Mouse (Mus musculus) ES-E14 (cell line): ENCODE data around the gene Mob3b.

Experiments used
- CHD2 ChIP-seq: IDR thresholded peaks from 2 replicates; pipeline ENCODE4 v1.6.1; 2014; ENCODE audit warnings: mild to moderate bottlenecking, low read depth, low read length, inconsistent platforms
- HCFC1 ChIP-seq: IDR thresholded peaks from 2 replicates; pipeline ENCODE4 v1.6.1; 2012; ENCODE audit warnings: low read length, inconsistent platforms, borderline replicate concordance; ENCODE audit not compliant: insufficient read depth
- MAFK ChIP-seq: IDR thresholded peaks from 2 replicates; pipeline ENCODE4 v1.6.1; 2014; ENCODE audit warnings: mild to moderate bottlenecking, low read depth, low read length, inconsistent platforms; ENCODE audit not compliant: insufficient read depth
- ZC3H11A ChIP-seq: IDR thresholded peaks from 2 replicates; pipeline ENCODE4 v1.6.1; 2012; ENCODE audit warnings: low read depth, mild to moderate bottlenecking, inconsistent platforms, low read length, borderline replicate concordance
- ZNF384 ChIP-seq: IDR thresholded peaks from 2 replicates; pipeline ENCODE4 v1.6.1; 2012; ENCODE audit warnings: low read depth, low read length, inconsistent platforms

DNA sequence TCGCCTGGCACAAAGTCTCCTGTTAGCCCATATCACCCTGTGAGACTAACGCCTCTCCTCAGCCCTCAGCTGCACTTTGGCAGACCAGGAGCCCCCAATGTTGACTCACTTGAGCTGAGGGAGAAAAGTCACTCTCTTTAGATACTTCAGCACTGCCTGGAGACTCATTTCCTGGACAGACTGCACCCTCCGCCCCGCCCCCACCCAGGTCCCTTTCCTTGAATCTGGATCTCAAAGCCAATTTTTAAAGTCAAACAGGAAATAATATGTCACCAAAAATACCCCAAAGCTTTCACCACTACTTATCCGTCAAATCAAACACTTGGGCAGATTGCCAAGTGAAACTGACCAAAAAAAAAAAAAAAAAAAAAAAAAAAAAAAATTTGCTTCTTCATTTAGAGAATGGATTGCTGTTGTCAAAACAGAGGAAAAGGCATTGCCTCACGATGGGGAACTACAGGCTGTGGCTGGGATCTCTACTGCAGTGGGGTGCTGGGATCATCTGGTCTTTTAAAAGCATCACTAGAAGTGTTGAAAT, 26.8 kb downstream of the Mob3b start:
- TF ChIP-seq ZNF384 (peak; percentile 72), CHD2 (no peak), HCFC1 (no peak), MAFK (no peak), ZC3H11A (no peak)
